Mouse (Mus musculus): ENCODE measurements at regions not wholly inside any gene's neighbourhood (a gene's known extent, or its start where the extent isn't known, plus 50 kb on each side); places are given as distances from the start of the nearest gene placed in this dataset.

GRCm38 (mm10) chr6:147770034-147770433 is 277.0 kb upstream of the Far2 start:
- TF ChIP-seq CTCF (IDR thresholded peaks at IDR 0.05; ENCODE audit: low read depth, low read length) (no peak), POLR2A (IDR thresholded peaks at IDR 0.05; ENCODE audit: extremely low read depth, insufficient read depth, low read length) (no peak)
